Mouse (Mus musculus): ENCODE data around the gene Lin7a. TPM values are rescaled to one million over a fixed set of nuclear protein-coding genes. Genes with fewer than 3 reads are reported as not detected.

The Lin7a gene
- polyA plus RNA-seq, 2 experiments from 2014 or later = not detected

DNA sequence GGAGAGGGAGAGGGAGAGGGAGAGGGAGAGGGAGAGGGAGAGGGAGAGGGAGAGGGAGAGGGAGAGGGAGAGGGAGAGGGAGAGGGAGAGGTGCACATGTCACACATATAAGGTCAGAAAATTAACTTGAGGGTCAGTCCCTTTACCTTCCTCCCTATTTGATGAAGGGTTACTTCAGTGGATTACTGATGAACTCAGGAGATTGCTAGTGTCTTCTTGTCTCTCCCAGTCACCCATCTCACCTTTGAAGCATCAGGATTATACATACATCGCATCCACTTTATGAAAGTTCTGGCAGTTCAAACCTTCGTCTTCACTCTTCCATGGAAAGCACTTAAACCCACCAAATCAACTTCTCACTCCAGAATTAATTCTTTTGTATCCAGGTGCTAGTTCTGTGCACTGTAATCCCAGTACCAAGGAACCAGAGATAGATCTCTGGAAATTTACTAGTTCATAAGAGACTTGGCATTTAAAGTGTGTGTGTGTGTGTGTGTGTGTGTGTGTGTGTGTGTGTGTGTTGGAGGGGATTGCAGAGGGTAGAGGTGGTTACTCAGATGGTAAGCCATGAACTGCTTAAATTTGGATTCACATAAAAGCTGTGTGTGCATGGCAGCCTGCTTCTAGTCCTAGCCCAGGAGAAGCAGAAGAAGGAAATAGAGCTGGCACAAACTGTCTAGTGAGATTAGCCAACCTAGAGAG, 19.5 kb upstream of the Lin7a start:
- ATAC-seq = no peak

DNA sequence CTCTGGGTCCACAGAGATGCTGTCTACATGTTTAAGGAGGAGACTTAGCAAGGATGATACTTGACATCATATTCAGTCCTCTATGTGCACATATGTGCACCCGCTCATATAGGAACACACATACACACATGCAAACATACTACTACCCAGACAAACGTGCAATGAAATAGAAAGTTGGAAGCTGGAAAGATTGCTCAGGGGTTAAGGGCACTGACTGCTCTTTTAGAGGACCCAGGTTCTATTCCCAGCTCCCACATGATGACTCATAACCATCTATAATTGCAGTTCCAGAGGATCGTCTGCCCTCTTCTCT, 19.0 kb upstream of the Lin7a start:
- ATAC-seq = no peak

DNA sequence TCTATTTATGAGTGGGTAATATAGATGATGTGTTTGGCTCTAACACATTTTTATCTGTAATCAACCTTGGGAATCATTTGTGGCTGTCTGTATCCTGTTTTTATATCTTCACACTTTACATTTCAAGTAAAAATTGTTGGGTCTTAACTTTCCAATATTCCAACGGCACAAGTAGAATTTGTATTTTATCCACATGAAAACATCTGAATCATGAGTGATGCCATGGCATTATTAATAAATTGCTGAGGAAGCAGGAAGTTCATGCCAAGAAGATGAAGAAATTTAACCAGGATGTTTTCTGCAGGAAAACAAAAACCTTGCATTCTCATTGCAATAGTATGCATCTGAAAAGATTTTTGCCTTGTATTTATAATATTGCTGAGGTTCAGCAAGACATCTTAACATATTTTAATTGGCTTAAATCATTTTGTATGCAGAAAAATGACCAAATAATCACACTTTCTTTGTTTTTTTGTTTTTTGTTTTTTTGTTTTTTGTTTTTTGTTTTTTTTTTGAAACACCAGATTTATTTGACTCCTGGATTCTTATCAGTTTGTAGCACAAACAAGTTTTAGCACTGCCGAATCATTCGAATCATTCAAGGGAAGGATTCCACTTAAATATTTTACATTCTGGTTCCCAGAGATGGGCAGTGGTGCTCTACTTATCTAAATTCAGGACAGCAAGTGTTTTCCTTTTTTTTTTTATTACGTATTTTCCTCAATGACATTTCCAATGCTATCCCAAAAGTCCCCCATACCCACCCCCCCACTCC, 18.1 kb upstream of the Lin7a start:
- no peak for ATAC-seq

DNA sequence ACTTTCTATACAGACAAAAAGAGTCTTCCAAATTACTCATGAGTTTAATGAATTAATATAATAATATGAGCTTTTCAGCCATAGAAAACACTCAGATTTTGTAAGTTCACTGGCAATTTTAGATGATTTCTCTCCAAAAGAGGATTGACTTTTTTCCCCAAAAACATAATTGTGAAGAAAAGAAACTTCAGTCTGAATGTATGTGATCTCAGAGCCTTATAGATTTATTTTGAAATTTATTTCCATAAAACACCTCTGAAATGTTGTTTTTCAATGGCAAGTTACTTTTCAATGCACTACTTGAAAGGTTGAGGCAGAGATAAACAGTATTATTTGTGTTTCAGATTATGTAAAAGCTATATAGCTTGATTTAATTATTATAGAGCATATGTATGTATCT, 16.8 kb upstream of the Lin7a start:
- no peak for ATAC-seq

DNA sequence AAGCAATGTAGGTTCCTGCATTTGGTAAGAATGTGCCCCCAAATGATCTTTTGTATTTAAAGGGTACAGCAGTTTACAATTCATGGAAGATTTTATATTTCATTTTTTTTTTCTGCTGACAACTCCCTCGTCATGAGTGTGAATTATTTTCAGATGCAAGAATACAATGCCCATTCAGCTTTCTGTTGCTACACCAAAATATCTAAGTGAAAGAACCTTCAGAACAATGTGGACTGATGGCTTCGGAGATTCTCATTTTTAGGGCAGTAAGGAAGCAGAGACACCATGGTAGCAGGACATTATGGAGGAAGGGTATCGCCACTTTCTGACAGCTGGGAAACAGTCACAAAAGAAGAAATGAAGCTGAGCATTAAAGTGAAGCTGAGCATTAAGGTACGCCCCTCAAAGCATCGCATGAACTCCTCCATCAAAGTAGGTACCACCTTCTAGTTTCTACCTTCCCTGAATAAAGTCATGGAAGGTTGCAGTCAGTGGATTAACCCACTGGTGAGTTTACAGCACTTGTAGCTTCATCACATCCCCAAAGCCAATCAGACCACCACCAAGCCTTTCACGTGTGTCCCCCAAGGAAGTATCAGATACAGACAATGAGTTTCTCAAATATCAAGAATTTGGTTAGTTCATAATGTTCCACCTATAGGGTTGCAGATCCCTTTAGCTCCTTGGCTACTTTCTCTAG, 16.0 kb upstream of the Lin7a start:
- no peak for ATAC-seq

DNA sequence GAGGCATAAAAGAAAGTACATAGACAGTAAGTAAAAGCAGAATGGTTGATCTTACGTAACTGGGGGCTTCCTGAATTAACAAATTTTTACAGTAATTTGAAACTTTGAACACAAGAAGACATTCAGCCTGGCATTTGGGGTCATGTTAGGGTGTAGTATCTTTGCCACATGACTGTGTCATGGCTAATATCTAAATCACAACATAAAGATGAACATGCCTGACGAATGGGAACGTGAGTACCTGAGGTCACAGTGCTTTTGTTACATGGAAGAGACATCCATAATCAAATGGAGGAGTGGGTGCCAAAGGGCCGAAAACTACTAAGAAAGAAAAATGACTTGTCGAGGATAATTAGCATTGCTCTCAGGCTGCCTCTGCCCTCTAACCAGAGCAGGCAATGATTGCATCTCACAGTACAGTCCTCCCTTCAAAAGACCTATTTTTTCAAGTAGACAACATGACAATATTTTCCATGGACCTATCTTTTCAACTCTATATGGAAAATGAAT, 15.0 kb upstream of the Lin7a start:
- no peak for ATAC-seq

DNA sequence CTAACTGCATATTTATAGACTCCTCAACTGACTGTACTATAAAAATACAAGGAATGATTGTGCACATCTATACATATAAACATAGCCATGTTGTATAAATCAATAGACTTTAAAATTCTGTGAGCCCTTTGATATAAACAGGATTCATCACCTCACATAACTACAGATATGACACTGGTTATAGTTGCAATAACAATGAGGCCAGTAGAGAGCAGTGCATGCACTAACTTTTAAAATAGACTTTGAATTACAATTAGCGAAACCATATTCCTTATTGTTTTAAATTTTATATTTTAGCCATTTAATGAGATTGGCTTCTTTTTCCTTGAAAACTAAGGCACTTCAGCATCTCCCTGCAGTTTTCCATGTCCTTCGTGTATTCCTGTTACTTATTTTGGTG, 11.1 kb upstream of the Lin7a start:
- no peak for ATAC-seq

DNA sequence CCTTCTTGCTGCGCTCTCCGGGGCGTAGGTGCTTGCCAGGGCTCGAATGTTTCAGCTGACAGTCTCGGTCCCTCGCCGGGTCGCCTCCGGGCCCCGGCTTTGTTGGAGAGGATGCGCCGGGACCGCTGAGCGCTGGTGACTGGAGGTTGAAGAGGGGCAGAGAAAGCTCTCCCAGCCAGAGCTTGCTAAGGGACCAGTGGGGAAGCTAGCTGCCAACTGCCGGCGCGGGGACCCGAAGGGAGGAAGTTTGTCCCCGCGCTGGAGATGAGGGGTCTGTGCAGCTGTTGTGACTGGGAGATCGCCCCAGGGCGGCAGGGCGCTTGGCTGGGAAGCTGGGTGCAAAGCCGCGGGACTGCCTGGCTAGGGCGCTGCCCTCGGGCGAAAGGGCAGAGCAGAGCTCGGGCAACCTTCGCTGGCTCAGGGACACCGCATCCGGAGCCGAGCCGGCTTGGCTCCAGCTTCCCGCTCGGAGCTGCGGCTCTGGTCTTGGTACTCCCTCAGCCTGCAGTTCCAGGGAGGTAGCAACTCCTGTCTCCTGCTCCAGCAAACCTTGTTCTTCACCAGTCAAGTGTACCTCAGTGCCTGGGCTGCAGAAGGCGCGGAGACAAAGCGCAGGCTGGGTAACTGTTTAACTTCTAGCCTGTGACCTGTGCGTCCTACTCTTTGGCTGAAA, 781 bp downstream of the Lin7a start:
- no peak for ATAC-seq

DNA sequence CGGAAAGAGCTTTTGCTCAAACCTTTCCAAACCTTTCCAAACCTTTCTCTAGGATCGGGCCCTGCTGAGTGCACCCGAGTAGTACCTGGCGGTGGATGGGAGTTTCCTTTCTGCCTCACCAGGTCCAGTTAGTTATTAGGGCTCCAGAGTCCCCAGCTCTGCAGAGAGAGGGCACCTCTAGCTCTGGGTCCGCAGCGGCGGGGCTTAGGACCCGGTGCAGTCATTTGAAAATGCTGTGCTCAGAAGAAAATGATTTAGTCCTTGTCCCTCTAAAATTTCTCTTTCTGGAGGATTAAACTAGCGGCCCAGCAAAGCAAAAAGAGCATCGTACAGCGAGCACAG, 1.3 kb downstream of the Lin7a start:
- ATAC-seq = no peak

DNA sequence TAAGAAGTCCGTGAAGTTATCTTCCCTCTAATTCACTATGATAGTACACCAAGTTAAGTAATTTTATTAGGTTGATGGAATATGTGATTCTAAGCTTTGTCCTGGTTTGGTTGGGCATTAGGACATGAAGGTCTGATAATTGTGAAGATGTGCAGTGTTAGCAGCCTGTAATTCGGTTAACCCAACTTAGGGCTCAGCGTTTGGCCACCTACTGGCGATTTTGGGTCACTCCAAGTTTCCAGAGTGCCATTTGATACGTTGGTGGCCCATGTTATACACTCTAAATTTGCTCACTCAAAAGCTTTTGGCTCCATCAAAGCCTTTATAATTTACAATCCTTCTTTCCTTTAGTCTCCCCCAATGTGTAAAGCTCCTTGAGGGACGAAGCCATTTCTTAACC, 2.4 kb downstream of the Lin7a start:
- no peak for ATAC-seq

DNA sequence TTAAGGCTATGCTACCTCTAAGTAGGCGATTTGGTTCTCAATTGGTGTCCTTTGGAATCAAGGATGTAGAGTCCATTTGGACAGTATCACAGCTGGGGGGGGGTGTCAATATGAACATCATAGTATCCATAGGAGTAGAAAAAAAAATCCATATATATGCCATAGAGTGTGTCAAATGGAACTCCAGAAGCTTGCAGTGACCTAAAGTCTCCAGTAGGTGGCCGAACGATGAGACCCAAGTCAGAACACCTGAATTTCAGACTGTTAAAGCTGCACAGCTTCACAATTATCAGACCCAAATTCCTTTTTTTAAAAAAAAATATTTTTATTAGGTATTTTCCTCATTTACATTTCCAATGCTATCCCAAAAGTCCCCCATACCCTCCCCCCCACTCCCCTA, 3.3 kb downstream of the Lin7a start:
- no peak for ATAC-seq

DNA sequence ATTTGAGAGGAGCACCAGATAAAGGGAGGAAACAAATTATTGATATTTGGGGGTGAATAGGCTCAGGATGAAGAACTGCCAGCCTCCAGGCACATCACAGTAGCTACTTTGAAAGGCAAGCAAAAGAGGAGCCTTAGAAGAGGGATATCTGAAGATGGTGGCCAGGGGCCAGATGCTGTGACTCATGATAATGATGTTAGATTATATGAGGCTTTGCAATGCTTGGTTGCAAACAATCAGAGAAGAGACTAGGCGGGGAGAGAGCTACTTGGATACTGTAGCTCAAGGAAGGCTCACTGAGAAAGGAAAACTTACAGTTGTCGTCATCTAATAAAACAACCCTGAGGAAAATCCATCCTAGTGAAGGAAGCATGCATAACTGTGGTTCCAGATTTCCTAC, 5.2 kb downstream of the Lin7a start:
- no peak for ATAC-seq

DNA sequence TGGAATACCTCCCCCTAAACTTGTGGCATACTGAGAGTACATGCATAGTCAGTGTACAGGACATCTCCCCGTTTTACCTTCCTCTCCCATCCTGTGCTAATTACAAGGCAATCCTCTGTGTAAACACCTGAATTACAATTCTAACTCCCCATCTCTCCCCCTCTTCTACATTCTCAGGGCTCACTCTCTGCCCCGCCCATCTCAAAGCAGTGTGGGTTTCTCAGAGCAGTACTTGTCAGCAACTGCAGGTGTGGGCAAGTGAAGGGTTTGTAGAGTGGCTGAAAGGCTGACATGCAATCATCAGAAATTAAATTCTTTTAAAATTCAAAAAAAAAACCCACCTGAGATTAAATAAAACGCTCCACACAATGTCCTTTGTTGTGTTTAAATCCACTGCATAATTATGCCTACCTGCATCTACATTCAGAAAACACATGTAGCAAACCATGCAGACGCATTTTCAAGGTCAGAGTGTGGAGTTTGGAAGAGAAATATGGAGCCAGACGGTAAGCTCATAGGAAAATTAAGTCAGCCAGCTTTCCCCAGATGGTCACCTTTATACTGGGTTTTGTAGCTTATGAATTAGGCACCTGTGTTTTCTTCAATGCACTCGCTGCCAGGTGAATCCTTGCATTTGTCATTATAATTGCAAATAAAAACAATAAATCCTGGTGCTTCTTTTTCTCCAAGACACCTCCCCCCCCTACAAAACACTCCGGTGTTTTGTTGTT, 22.6 kb downstream of the Lin7a start:
- ATAC-seq = no peak

DNA sequence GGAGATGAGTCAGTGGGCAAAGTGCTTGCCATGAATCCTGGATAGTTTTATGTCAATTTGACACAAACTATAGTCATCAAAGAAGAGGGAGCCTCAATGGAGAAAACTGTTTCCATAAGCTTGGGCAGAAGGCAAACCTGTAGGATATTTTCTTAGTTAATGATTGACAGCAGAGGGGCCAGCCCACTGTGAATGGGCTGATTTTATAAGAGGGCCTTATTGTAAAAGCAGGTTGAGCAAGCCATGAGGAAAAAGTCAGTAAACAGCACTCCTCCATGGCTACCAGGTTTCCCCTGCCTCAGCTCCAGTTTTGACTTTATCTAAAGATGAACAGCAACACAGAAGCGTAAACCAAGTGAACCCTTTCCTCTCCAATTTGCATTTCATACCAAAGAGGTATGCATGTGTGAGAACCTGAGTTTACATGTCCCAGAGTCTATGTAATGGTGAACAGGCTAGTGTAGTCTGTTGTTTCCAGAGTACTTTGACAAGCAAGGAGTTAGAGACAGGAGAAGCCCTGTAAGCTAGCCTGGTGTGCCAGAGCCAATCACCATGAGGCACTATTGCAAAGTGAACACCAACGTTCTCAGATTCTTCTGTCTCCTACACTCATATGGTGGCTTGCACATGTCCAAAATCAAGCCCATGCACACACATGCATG, 29.2 kb downstream of the Lin7a start:
- ATAC-seq = no peak

DNA sequence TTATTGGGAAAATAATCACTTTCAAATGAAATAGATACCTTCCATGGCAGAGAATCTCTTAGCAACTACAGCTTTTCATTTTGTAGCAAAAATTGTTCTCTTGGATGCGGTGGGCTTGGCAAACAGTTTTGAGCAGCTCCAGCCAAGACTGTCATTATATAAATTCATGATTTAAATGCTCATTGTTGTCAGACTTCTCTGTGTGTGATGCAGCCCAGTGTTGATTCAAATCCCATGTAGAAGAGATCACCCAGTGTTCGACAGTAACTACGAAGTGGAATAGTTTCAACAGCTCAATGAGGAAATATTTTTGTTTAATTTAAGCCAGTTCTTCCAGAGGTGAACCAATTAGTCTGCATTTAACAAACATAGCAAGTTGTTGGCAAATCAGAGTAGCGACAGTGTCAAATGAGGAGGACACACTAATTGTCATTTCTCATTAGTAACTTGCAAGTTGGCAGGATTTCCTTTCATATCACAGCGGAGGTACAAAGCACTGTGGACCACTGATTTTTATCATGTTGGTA, 39.5 kb downstream of the Lin7a start:
- no peak for ATAC-seq

DNA sequence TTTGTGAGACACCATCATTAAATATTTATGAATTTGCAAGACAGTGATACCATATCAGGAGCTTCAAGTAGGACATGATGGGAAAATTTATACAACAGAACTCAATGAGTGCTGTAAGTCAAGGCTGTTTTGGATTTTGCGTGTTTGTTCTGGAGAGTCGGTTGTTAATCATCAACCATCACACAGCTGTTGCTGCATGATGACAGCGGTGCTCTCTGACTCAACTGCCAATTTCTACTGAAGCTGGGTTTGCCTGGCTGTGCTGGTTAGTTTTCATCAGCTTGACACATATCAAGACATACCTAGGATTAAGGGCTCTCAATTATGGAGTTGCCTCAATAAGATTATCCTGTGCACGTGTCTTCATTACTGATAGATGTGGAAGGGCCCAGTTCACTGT, 41.1 kb downstream of the Lin7a start:
- no peak for ATAC-seq

DNA sequence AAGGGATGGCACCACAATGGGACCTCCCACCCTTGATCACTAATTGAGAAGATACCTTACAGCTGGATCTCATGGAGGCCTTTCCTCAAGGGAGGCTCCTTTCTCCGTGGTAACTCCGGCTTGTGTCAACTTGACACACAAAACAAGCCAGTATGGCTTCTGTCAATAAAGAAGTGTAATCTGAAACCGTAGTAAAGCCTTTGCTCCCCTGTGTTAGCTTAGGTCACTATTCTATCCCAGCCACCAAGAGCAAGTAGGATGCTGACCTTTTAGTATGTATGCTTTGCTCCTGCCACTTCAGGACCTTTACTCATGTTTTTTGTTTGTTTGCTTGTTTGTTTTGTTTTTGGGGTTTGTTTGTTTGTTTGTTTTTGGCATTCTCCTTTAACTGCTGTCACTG, 41.9 kb downstream of the Lin7a start:
- no peak for ATAC-seq

DNA sequence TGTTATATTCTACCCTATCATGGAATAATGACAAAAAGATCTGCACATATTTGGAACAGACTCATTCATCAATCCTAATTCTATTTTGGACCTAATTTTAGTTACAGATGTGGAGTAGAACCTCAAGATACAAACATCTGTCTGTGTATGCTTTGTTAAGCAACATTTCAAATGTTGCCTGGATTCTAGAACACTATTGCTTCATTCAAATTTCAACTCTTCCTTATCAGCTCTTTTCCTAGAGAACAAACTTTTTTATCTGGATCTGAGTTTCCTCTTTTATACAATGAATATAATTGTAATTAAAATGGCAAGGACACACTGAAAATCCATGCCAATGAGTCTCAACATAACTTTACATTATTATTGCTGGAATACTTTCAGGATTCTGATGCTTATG, 43.8 kb downstream of the Lin7a start:
- no peak for ATAC-seq

DNA sequence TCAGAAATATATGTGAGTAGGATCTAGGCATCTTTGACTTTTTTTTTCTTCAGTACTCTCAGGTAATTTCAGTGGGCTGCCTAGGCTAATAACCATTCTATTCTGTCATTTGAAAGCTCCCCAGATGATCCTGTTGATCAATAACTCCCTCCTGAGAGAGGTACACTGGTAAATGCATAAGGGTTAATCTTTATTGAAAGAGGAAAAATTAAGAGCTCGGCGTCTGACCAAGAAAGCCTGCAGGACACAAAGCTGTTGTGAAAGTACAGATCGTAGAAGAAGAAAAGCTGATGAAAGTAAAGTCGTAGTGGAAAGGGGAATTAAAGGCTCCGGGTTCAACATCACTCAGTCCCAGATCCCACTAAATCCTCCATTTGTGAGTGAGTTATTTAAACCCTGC, 44.2 kb downstream of the Lin7a start:
- ATAC-seq = no peak

DNA sequence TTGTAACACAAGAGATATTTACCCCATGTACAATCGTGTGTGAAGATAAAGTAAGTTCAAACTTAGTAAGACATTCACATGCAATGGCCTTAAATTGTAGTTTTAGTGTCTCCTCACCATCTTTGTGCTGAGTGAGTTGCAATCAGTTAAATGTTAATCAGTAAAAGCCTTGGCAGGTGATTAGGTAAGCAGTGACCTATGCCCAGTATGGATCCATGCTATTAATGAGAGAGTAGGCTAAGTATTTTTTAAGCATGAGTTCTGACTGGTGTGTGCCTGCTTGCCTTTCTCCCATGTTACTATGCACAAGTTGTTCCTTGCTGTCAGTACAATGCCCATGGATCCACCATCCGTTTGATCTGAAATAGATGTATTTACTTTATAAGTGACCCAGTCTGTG, 44.6 kb downstream of the Lin7a start:
- no peak for ATAC-seq

DNA sequence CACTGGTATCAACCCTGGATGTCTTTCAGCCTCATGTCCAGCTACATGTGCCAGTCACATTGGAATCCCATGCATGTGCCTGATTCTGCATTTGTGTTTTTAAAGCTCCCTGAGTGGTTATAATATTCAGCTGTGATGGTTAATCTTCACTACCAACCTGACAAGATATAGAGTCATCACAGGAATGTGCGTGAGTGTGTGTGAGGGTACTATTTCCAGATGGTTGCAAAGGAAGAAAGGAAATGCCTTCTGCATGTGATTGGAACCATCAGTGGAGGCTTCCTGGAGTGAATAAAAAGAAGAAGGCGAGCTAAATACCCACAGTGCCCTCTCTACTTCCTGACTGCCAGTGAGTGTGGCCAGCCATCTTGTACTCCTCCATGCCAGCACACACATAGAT, 48.2 kb downstream of the Lin7a start:
- ATAC-seq = no peak

DNA sequence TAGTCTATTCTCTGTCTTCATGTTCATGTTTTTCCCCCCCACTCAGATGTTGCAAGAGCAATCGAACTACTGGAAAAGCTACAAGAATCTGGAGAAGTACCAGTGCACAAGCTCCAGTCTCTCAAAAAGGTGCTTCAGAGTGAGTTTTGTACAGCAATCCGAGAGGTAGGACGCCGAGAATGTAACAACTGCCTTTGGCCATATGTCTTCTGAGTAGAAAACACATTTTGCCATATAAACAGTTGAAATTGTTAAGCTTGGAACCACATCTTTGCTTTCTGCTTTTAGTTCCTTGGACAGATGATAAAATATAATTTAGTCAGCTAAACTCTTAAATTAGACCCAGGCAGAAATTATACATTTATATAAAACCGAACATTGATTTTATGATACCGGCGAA, 52.4 kb downstream of the Lin7a start:
- no peak for ATAC-seq
